Mouse (Mus musculus) embryo, embryonic 11 days (tissue): ENCODE measurements around the gene BC030870.

Experiments used
- DNase-seq: peaks from one replicate; pipeline ENCODE4 v3.0.0-alpha.2; 2015

The BC030870 gene

DNA sequence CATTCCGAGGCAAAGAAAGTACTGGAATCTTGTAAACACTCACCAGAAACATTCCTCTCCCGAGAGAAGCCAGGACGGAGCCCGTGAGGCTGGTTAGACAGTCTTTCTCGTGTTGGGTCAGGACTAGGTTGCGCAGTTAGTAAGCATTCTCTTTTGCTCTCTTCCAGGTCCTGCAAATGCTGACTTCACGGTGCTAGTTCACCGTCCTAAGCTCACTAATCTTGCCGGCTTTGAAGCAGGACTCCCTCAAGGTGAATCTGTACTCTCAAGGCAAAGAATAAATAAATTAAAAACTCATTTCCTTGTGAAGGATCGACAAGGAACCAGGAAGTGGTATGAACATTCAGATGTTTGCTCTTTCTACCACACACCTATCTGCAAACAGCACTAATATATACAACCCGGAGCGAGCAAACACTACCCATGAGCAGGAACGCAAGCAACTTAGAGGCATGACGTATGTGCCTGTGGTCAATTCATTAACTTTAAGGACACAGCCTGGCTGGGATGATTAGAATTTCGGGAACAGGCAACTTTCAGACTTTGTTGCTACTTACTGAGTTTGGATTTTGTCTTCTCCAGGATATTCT lies at the start of gene BC030870:
TSS of gene BC030870 (minus strand) at position 365 of the 590 bp plus-strand sequence.
- DNase-seq = no peak

DNA sequence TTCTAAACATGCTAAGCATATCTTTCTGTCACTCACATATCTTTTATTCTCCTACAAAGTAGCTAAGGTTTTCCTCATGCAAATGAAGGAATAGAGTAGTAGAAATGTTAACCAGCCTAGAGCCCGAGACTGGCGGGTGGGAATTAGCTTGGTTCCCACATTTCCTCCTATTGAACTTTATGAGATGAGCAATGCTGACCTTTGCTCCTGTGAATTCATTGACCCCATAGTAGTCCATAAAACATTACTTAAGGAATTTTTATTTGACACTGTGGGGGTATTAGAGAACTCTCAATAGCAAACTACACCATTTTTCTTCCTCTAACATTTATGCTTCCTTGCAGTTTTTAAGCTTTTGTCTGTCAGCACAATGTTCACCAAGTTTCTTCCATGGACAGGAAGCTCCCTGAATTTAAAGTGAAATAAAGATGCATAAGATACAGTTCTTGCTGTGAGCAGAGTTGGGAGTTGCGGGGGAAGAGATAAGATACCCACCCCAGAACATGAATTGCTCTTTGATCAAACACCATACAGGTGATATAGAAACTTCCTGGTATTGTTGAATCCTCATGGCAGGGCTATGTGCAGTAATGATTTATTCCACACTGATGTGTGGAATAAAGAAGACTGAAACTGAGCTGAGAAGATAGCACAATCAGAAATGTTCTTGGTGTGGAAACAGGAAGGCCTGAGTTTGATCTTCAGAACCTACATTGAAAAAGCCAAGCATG lies 45.5 kb upstream of the BC030870 start:
- peak; percentile 4 for DNase-seq

DNA sequence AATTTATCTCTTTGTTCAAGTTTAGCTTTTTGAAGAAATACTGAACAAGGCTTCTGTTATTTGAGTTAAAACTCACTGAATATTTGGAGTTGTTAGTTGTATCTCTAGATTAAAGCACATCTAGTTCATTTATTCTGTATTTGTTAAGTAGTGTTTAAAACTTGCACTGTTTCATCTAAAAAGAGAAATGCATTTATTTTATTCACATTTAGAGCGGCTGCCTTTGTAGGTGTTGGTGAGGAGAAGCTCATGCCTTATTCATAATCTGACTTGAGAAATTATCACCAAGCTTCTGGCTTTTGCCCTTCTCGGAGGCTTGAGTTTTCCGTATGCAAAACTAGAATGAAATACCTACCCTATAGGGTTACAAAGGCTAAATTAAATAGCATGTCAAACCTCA lies 39.8 kb upstream of the BC030870 start:
- no peak for DNase-seq

DNA sequence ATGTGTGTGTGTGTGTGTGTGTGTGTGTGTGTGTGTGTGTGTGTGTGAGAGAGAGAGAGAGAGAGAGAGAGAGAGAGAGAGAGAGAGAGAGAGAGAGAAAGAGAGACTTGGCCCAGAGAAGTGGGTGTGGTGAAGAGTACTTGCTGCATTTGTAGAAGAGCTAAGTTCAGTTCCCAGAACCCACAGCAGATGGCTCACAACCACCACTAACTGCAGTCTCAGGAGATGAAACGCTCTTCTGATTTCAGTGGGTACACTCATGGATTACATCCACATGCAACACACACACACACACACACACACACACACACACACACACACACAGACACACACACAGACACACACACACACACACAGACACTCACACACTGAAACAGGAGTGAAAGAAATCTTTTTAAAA lies 31.3 kb upstream of the BC030870 start:
- peak; percentile 21 for DNase-seq

DNA sequence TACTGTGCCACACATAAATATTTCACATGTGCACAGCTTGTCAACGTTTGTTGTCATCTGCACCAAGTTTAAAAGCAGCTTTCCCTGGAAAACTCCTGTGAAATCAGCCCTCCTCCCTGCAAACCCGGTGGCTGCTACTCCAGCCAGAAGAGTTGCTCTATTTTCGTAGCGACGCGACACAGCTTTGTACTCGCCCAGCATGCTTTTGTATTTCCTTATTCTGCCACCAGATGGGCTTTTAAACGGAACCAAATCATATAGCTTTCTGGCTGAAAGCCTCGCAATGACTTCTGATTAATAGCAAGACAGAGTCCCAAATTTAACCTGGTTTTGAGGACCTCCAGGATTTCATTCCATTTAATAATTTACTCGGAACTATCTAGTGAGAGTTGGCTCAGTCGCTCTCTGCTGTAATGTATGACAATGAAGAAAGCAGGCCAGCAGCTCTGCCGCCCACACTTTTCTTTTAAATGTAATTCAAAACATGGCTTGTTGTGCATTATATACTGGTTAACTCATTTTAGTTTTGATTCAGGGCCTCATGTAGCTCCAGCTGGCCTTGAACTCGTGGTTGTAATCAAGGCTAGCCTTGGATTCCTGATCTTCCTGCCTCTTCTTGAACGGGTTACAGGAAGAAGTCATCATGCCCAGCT lies 29.9 kb upstream of the BC030870 start:
- DNase-seq = no peak

DNA sequence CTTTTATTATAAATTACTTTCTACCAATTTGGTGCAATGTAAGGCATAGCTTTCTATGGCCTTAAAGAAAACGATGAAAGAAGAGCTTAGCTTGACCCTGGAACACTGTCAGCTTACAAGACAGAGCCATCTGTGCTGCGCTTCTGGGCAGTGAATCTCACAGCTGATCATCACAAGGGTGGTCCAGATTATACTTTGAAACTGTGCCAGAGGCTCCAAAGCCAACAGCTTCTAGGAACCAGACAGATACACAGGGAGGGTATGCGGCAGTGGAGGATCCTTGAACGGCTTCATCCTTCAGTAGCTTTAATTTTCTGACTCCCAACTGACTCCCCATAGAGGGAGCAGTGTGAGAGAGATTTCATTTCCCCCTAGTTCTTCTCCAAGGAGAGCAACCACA lies 28.5 kb upstream of the BC030870 start:
- no peak for DNase-seq

DNA sequence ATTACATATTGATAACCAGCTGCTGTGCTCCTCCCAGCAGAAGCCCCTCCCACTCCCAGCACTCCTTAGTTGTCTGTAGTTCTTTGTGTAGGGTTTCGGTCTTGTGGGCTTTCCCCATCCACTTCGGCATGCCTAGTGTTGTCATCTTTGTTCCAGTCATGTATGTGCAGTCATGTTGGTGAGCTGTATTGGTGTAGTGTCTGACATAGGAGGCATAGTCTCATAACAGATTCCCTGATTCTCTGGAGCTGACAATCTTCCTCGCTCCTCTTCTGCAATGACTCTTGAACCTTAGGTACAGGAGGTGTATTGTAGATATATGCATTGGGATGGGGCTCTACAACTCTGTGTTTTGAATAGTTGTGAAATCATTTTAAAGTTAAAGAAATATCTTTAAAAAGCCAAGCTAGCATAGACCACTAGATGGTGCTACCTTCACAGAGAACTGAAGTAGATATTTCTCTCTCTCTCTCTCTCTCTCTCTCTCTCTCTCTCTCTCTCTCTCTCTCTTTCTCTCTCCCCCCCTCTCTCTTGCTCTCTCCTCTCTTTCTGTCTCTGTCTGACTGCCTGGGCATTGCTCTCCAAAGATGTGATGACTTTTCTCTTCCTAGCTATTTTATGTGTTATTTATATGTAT lies 9.6 kb upstream of the BC030870 start:
- DNase-seq = peak; percentile 42

DNA sequence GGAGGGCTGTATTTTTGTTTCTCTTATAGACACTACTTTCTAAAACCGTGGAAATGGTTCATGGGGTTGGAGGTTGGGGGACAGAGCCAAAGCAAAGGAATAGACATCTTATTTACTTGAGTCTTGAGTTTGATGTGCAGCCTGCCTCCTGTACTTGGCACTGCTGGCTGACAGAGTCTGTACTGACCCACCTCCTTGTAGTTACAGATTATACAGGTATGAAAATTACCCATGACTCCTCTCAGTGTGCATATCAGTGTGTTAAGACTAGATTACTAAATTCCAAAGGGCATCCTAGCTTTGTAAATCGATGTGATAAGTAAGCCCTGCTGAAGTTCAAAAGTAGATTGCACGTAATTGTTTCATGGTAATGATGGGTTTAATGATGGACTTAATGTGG lies 2.9 kb downstream of the BC030870 start:
- no peak for DNase-seq

DNA sequence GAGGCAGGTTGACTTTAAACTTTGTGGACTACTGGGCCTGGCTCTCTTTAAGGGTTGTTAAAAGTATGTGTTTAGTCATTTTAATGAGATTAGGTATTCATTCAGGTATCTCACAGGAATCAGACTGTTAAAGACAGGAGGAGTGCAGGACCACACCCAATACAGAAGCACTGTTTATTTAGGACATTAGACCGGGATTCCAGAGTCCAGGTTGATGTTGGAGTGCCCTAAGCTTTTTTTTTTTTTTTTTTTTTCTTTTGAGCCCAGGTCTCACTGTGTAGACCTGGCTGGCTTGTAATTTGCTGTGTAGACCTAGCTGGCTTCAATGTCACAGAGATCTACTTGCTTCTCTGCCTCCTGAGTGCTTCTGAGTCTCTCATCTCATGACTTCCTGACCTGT lies 3.3 kb downstream of the BC030870 start:
- DNase-seq = no peak

DNA sequence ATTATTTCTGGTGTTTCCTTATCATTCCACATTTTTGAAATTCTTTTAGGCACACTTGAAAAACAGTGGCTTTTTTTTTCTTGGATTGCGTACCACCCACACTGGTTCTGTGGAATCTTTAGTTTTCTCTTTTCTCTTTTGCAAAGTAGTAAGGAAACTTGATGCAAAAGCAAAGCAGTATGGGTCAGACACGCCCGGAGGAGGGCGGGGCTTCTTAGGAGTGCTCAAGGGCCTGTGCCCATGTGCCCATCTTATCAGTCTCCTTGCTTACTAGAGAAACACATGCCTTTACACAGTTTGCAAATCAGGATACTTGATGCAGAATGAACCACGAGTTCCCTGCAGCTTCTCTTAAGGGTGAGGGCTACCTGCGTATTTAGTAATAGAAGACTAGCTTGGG lies 17.3 kb downstream of the BC030870 start:
- no peak for DNase-seq

DNA sequence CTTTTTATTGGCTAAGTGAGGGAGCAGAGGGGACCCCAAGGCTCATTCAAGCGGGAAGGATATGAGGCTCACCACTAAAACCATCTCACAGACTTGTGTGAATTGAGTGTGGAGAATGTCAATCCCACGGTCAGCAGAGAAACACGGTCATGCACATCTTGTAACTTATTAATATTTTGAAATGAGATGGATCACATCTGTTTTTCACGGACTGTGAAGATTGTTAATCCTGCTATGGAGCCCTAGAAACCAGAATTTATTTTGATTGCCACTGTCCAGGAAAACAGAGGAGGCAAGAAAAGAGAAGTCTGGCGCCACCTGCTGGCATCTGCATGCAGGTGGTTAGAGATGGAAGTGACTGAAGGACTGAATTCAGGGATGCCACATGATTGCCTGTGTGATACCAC lies 19.1 kb downstream of the BC030870 start:
- DNase-seq = peak; percentile 82

DNA sequence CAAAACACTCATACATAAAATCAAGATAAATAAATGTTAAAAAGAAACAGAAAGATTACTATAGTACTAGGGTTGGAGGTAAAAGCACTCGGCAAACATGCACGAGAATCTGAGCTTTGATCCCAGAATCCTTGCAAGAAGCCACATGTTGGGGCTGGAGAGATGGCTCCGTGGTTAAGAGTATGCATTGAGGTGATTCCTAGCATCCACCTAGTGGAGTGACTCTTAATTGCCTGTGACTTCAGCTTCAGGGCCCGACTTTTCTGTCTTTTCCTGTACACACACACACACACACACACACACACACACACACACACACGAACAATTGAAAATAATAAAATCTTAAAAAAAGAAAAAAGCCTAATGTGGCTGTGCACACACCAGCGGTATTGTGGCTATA lies 20.4 kb downstream of the BC030870 start:
- DNase-seq = no peak

DNA sequence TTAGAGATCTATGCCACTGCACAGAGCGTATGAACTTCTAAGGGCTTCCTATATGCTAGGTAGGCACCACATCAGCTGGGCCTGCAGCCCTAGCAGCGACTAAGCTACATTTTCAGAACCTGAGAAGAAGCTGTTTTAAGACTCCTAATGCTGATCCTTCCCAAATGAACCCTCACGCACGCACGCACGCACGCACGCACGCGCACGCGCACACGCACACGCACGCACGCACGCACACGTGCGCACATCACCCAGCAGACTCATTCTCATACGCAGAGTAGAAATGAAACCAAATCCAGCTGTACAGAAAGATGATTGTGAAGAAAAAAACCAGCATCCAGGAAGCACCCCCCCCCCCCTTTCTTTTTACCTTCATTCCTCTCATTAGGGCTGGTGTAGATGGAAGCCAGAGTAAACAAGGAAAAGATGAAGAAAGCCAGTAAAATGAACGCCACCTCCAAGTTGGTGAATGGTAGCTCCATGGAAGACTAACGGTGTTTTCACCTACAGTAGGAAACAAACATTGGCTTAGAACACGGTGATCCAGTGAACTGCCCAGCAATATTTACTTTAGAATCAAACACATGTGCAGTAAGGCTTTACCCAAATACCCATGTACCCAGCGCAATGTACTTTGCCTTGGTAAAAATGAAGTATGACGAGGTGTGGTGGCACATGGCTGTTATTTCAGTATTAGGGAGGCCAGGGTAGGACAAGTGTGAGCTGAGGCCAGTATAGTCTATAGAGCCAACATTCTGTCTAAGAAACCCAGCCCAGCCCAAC lies 21.2 kb downstream of the BC030870 start:
- no peak for DNase-seq

DNA sequence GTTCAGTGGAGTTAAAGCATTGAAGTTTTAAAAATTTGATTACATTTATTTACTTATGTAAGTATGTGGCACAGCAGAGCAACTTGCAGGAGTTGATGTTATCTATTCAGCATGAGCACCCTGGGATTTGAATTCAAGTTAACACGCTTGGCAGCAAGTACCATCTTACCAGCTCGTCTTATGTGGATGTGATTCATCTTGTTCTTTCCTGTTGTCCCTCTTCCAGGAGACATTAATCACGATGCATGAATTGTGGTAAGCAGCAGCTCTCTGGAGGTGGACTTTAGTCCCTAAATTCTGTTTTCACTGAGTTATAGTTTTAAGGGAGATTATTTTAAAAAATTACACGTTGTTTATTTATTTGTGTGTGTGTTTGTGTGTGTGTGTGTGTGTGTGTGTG lies 25.3 kb downstream of the BC030870 start:
- no peak for DNase-seq

DNA sequence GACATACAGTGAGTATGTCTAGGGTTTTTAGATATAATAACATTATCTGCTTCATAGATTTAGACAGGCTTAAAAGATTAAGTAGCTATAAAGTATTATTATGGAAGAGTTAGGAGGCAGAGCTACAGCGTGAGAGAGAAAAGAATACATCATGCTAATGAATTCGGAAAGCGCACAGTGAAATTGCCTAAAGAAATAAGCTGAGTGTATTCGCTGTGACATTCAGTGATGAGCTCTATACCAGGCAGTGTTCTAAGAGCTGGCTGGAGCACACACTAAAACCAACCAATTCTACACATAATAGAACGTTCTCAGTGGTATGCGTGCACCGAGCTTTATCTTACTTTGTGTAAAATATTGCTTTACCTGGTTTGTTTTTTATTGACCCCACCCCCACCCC lies 25.7 kb downstream of the BC030870 start:
- DNase-seq = no peak

DNA sequence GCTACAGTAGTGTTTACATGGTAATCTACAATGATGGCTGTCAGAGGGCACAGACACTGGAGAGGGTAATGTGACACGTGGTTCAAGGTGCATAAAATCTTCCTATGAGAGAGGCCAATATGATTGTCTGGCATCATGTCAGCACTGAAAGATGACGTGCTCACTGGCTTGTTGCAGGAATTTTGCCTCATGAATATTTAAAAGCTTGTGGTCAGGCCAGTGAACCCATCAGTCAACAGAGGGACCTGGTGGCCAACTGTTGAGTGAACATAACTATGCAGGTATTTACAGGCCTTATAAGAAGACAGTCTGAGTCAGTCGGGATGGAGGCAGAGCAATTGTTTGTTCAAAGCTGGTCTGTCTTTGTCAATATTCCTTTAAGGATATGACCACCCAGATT lies 29.6 kb downstream of the BC030870 start:
- DNase-seq = no peak

DNA sequence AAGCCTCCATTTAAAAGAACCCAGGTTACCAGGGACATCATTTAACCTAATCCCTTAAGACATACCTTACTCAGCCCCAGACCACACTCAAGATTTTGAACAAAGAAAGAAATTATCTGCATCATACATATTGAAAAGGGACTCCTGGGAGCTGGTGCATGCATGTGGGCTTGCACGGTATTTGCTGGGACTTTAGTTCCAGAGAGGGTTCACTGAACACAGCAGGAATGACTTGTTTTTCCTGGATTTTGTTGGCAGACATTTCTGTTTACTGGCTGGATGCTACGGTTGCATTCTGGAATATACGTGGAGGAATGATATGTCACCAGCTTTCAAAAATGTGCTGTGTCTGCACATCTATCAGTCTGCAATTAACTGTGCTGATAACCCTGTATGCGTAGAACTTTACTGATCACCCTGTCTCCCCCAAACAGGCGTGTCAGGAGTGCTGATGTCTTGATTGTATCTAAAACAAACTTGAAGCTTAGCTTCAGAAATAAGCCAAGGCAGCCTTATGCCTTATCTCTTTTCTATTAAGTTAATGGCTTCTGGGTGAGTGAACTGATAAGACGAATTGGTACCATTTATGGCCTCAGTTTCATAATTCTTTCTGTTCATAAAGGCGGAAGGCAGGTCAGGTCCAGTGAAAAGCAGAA lies 31.5 kb downstream of the BC030870 start:
- DNase-seq = no peak

DNA sequence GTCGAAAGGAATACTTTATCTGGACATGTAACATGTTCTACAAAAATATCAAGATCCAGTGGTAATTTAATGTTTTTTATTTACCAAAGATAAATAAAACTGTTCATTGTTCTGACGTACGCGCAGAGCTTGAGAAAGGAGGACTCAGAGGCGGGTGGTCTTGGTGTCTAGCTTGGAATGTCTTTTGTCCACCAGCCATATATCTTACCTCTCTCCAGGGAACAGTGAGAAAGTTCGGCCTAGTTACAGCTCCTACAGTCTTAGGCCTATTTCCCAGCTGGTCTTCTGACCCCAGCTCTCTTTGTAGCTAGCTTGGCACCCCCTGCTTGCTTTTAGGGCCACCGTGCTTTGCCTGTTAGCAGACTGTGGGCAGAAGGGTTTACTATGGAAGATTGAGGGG lies 39.6 kb downstream of the BC030870 start:
- DNase-seq = peak; percentile 30

DNA sequence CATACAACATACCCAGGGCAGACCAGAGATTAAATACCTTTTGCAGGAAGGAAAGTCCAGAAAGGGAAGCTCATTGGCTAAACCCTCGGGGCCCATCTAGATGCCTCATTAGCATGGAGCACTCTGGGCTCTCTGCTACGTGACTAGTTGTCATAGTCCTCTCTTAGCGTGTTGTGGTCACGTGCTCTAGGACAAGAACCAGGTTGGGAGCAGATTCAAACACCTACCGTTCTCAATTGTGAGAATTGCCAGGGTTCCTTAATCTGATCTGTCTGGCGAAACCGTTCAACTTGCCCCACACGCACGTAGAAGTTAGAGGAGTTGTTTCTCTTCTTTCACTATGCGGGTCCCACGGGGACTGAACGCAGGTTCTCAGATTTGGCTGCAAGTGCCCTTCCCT lies 41.2 kb downstream of the BC030870 start:
- no peak for DNase-seq

DNA sequence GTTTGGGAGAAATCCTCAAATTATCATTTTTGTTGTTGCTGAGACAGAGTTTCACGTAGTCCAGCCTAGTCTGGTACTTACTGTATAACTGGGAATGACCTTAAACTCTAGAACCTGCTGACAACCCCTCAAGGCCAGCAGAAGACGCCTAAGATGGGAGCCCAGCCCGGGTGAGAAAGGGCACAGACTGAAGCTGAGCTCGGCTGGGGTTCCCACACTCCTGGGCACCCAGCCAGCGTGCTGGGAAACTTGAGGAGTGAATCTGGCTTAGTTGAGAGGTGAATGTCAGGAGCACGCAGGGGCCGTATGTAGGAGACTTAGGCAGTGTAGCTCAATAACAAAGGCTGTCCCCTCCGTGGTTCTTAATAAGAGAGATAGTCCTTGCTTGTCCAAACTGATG lies 41.7 kb downstream of the BC030870 start:
- DNase-seq = no peak

DNA sequence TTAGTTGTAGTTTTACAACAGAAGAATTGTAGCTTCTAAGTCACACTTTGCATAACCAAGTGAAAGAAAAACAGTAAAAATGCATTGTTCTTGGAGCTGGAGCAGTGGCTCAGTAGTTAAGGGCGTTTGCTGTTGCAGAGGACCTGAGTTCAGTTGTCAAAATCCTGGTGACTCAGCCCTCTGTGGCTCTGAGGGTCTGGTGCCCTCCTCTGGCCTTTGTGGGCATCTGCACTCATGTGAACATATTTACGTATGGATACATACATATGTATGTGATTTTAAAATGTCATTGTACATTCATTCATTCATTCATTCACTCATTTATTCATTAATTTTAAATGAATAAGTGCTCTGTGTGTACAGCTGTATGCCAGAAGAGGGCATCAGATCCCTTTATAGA lies 43.7 kb downstream of the BC030870 start:
- DNase-seq = peak; percentile 13

DNA sequence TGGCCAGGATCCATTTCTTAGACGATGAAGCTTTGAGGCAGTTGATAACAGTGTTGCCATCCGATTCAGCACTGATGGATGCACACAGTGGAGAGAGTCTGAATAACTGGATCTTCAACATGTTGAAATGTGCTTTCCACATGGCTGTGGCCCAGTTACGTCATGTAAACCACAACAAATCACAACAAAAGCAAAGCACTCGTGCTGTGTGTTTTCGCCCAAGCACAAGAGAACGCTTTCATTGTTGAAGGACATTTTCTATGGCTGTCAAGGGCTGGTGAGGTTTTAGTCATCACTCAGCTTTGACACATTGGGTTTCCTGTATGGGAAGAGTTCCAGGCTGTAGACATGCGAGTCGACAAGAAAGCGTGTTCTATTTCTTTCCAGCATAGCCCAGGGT lies 48.6 kb downstream of the BC030870 start:
- no peak for DNase-seq

DNA sequence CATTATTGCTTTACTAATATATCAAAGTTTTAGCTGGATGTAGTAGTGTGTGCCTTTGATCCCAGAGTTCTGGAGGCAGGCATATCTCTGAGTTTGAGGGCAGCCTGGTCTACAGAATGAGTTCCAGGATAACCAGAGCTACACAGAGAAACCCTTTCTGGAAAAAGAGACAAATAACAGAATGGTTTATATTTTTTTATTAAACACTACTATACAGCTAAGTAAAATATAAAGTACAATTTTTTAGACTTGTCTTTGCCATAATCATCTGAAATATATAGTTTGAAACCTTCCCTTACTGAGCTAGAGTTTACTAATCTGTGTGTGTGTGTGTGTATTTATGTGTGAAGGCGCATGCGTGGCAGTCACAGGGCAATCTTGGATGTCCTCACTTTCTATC lies 54.6 kb downstream of the BC030870 start, which contains the start of gene Gm10663:
TSS of gene Gm10663 (plus strand) at position 301 of the 400 bp plus-strand sequence.
- no peak for DNase-seq
